Mouse (Mus musculus) spleen, postnatal 36 days (tissue): Measurements from ENCODE around the gene Tcam1.
"Not testable (repeated sequence)": the region's sequence is repeated elsewhere in the genome, so short reads cannot be mapped to it uniquely, and the experiment has no call there.

Source experiments
- DNase-seq, 2 experiments: peaks; one replicate each; pipeline ENCODE4 v3.0.0; 2022; ENCODE audit warnings: low spot score in 2 of 2, mixed read lengths in 1 of 2

Gene Tcam1

GRCm38 (mm10) chr11:106276454-106276853 is at the start of gene Tcam1:
TSS of gene Tcam1 (plus strand) at chr11:106276672.
- peak; percentile 90 to 92 for DNase-seq

- DNase-seq = not testable (repeated sequence)
These were observed 42.5 kb upstream of the Tcam1 start for GRCm38 (mm10) chr11:106233978-106234377.

DNA sequence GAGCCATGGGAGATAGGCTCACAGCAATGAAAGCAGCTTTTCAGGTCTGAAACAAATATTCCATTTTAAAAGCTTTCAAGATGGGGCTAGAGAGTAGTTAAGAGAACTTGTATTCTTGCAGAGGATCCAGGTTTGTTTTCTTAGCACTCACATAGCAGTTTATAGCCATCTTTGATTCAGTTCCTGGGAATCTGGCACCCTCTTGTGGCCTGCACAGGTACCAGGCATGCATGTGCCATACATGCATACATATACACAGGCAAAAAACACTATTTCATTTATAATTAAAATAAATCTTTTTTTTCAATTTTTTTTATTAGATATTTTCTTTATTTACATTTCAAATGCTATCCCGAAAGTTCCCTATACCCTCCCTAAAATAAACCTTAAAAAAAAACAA is 29.6 kb upstream of the Tcam1 start:
- DNase-seq = no peak

- DNase-seq = no peak
These were observed 27.1 kb upstream of the Tcam1 start for GRCm38 (mm10) chr11:106249326-106249725.

DNA sequence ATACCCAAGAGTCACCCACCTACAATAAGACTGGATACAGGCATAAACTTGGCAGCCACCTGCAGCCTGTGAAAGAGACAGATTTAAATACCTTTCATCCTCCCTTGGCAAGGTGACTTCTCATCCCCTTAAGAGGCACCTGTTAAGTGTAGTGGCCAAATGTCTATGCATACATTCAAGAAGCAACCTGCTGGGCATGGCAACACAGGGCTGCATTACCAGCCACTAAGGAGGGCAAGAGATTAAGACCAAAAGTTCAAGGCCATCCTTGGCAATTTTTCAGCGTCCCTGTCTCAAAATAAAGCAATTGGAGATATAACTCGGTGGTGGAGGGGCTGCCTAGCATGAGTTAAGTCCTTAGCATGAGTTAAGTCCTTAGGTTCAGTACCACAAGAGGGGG is 21.7 kb upstream of the Tcam1 start:
- no peak for DNase-seq

DNA sequence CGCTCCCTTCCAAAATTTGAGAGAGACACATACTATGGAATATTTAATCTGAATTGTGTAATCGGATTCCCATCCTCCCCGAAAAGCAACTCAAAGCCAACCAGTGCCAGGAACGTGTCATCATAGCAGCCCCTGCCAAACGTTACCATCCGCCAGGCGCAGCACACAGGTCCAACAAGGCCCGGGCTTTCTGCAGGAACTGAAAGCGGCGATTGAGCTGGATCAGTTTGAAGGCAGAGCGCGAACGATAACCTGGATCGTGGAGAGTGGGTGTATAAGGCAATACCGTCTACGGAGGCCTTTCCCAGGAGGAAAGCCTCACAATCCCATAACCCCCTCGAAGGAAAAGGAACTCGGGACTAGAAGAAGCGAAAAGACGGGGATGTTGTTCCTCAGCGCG is 21.3 kb upstream of the Tcam1 start:
- DNase-seq = no peak

- DNase-seq = peak; percentile 97 to 98
These were observed 20.6 kb upstream of the Tcam1 start, which contains the start of the genes Ftsj3 and Psmc5 for GRCm38 (mm10) chr11:106255685-106256451. TSS of gene Ftsj3 (minus strand) at chr11:106256079. TSS of gene Psmc5 (plus strand) at chr11:106256154.

DNA sequence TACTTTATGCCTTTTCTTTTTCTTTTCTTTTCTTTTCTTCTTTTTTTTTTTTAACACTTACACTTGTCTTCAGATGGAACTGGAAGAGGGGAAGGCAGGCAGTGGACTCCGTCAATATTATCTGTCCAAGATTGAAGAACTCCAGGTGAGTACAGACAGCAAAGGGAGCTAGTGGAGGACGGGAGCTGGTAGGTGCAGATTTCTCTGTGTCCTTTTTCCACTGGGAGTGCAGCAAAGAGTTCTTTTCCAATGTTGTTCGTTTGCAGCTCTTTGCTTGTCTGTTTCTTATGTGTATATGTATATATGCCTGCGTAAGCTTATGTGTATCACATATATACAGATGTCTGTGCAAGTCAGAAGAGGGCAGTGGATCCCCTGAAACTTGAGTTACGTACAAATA is 19.7 kb upstream of the Tcam1 start:
- DNase-seq = no peak

DNA sequence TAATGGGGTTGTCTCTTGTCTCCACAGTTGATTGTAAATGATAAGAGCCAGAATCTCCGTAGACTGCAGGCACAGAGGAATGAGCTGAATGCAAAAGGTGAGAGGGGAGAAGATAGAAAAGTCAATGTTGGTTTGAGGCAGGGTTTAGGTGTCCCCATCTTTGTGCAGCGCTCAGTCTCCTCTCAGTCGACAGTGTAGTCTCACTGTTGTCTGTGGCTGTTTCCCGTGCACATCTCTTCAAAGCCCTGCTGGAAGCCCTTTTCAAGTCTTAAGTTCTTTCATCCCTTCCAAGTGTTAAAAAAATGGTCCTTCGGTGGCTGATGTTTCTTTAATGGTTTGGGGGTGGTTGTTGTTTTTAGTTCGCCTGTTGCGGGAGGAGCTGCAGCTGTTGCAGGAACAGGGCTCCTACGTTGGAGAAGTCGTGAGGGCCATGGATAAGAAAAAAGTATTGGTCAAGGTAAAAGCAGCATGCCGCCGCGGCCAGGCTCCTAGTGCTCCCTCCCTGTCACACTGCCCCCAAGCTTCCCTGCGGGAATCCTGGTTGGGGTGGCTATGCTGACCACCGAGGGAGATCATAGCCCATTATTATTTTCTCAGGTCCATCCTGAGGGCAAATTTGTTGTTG is 15.5 kb upstream of the Tcam1 start:
- DNase-seq = no peak

- DNase-seq = no peak
These were observed 12.5 kb upstream of the Tcam1 start for GRCm38 (mm10) chr11:106263963-106264362.

DNA sequence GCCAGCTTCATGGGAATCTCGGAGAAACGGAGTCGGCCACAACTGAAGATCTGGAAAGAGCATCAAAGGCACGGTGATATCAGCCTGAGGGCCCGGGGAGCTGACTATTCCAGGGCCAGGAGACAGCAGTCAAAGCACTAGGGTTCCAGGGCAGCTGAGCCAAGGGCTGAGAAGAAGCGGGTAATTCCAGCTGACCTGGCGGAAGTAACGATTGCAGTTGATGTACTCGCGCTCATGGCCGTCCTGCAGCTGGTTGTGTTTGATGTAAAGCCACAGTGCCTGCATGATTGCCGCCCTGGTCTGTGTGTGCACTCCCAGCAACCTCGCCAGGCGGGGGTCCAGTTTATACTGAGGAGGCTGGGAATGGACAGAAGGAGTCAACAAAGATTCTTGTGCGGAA is 11.5 kb upstream of the Tcam1 start:
- DNase-seq = no peak

DNA sequence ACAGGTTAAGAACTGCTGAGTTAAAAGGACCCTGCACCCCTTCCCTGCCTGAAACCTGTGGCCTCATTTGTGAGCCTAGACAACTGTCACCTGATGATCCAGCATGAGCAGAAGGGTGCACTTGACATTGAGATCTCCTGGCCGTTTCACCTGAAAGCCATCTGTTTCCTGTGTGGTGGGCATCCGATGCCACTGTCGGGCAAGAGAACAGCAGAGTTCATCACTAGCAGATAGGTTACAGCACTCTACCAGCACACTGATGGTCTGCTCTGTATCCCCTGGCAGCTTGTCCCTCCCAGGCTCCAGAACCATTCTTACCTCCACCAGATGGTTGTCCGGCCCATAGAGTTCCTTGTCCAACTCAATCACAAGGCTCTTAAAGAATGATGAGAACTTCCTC is 10.9 kb upstream of the Tcam1 start:
- no peak for DNase-seq

DNA sequence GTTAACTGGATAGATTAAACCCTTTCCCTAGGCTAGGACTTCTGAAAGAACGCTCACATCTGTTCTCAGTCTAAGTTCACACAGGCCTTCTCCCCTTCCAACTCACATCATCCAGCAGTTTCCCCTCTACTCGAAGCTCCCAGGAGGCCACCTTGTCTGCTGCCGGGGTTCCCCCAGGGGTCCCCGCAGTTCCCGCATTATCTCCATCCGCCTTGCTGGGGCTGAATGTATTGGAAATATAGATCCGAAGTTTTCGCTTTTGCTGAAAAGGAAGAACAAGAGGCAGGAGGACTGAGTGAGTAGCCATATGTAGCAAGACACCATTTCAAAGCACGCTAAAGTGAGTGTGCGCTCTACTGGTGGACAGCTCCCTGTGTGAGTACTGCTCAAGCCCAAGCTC is 10.0 kb upstream of the Tcam1 start:
- DNase-seq = no peak

GRCm38 (mm10) chr11:106267311-106267852 is 9.1 kb upstream of the Tcam1 start:
- no peak for DNase-seq

DNA sequence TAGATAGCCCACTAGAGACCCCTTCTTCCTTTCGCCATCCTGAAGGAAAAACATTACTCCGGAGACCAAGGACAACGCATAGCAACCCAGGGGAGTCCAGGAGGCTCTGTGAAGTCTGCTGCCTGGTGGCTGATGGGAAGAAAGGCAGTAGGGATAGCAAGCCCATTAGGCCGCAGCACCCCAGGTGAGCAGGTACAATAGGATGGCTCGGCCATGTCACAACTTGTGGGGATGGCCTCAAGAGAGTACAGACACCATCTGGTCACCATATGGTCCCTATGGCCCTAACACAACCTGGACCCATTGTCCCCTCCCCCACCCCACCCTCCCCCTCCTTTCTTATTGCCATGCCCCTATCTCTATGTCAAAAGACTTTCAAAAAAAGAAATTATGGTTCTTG is 8.6 kb upstream of the Tcam1 start:
- no peak for DNase-seq

DNA sequence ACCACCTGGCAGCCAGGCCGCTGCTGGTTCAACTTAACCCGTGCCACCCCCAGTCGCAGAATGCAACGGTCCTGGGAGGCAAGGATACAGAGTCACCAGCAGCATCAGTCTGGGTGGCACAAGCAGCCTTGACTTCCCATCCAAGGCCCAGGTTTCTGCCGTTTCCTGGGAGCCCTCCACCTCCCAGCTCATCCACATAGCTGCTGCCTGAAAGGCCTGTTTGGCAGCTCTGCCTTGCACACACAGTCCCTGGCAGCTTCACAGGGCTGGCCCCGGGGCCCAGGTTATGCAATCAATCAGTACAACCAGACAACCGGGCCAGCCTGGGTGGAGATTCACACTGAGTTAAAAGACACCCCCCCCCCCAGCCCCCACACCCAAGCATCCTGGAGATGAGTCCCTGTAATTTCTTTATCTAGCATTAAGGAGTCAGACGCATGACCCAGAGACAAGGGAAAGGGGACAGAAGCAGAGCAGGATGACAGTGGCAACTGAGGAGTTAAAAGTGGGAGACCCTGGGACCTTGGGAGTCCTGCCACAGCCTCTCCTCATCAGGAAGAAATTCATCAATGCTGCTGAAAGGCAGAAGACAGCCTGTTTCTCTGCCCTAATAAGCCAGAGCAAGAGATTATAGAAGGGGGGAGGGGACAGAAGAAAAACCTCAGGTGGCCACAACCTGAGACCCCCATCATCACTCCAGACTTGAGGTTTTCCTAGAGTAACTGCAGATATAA is 8.0 kb upstream of the Tcam1 start:
- no peak for DNase-seq

- DNase-seq = no peak
These were observed 7.4 kb upstream of the Tcam1 start for GRCm38 (mm10) chr11:106269060-106269431.

- DNase-seq = no peak
These were observed 5.2 kb upstream of the Tcam1 start for GRCm38 (mm10) chr11:106271131-106271793.

- DNase-seq = peak; percentile 67 to 68
These were observed 4.5 kb upstream of the Tcam1 start for GRCm38 (mm10) chr11:106271794-106272643.

GRCm38 (mm10) chr11:106272644-106273310 is 3.7 kb upstream of the Tcam1 start, which contains the start of gene Smarcd2:
TSS of gene Smarcd2 (minus strand) at chr11:106272972.
- peak; percentile 99 to 100 for DNase-seq
